Mouse (Mus musculus): Measurements from ENCODE around the gene Hltf.

DNA sequence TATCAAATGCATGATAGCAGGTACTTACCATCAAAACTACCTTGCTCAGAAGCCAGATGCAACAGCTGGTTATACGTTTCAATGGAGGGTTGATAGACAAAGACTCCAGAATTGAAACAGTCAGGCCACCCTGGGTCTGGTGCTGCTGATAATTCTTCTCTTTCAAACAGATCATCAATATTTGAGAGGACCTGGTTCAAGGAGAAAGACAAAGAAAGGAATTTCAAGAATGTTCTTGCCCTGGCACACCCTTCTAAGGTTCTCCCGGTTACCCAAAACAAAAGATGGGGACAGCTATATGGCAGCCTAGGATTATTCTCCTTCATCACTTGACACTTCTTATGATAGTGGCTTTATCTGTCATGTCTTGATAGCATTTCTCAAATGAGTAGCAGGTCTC, 92.9 kb downstream of the Hltf start:
- no peak for TF ChIP-seq POLR2A (IDR thresholded peaks at IDR 0.05; ENCODE audit: low read depth, low read length)
- no peak for TF ChIP-seq CTCF (IDR thresholded peaks at IDR 0.05; ENCODE audit: extremely low read depth, insufficient read depth, insufficient read length, insufficient replicate concordance)
